Mouse (Mus musculus) adrenal gland, postnatal 4 days (tissue): ENCODE measurements at regions not wholly inside any gene's neighbourhood (a gene's known extent, or its start where the extent isn't known, plus 50 kb on each side); places are given as distances from the start of the nearest gene placed in this dataset.

Experiments
- DNase-seq, 2 experiments: peaks; one replicate each; pipeline ENCODE4 v3.0.0; 2021 to 2022; ENCODE audit warnings: low spot score in 2 of 2, mixed read lengths in 2 of 2

GRCm38 (mm10) chr3:128429706-128430105 lies 533.6 kb upstream of the Fam241a start:
- DNase-seq: no peak

DNA sequence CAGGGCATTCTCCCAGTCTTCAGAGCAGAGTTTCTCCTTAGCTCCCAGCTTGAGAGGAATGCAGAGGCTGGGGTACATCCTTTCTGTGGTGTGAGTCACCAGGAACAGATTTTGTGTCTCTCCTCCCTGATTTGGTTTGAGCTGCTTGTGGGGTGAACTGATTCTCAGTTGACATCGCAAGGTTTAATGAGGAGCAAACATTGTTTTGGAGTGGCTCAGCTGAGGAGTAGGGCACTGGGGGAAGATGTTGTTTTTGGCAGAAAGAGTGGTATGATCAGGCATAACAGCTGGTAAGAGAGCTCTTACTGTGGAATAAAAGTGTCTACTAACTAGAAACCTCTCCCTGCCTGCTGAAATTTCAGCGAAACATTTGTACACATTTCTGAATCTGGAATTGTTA lies 519.4 kb upstream of the Fam241a start:
- no peak for DNase-seq

GRCm38 (mm10) chr3:128413481-128413880 lies 517.4 kb upstream of the Fam241a start:
- DNase-seq: no peak

- DNase-seq: no peak
These were observed 516.0 kb upstream of the Fam241a start for GRCm38 (mm10) chr3:128412157-128412556.

GRCm38 (mm10) chr3:128394805-128395204 lies 498.7 kb upstream of the Fam241a start:
- no peak for DNase-seq

- no peak for DNase-seq
These were observed 484.5 kb upstream of the Fam241a start for GRCm38 (mm10) chr3:128380579-128380978.

GRCm38 (mm10) chr3:128369521-128370127 lies 473.5 kb upstream of the Fam241a start:
- DNase-seq: no peak

DNA sequence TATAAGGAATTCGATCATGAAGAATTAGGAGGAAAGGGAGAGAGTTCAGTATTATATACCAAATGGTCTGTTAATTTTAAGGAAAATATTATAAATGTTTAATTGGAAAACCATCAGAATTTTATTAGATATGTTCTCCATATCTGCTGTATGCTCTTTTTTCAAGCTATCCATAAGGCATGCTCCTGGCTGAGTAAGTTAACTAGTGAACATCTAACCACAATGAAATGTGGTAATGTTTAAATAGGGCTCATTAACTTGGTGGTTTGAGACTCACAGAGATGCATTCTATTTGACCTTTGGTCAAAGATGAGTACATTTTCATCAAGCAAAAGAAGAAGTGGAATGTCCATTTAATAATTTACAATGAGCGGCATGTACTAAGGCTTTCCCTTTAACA lies 466.2 kb upstream of the Fam241a start:
- no peak for DNase-seq

GRCm38 (mm10) chr3:128349123-128349522 lies 453.0 kb upstream of the Fam241a start:
- peak in 1 of 2 experiments; percentile 4 for DNase-seq

GRCm38 (mm10) chr3:128347782-128348574 lies 451.9 kb upstream of the Fam241a start:
- DNase-seq: no peak

GRCm38 (mm10) chr3:128337508-128337907 lies 441.4 kb upstream of the Fam241a start:
- DNase-seq: no peak

DNA sequence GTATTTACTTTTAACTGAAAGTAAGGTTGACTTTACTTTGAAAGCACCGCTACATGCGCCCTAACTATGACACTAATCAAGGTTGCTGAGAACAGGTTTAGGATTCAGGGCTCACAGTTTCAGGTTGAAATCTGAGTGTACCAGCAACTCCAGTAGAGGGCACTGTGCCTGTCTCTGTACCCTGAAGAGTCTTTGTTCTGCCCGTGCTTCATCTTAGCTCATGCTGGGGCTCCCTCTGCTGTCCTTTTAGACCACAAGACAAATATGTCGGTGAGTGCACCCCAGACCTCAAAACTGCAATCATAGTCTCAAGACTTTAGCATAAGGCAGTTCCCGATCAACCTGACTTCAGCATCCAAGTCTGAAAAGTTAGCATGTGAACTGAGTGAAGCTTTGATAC lies 440.9 kb upstream of the Fam241a start:
- DNase-seq: peak; percentile 16 to 35

GRCm38 (mm10) chr3:128327677-128328076 lies 431.6 kb upstream of the Fam241a start:
- DNase-seq: no peak

DNA sequence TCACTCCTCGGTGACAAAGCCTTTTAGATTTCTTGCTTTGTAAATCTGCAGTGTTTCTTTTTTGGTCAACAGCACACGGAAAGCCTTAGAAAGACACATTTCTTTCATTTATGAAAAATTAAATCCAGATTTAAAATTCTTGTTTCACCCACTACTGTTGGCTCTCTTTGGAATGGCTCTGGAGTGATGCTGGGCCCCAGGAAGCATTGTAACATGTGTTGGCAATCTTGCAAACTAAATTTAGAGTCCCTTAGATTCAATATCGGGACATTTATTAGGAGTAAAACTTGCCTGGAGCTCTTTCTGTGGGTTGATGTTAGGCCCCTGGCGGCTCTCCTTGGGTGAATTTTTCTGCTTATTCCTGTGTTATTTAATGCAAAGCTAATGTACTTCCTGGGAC lies 405.2 kb upstream of the Fam241a start:
- DNase-seq: no peak

DNA sequence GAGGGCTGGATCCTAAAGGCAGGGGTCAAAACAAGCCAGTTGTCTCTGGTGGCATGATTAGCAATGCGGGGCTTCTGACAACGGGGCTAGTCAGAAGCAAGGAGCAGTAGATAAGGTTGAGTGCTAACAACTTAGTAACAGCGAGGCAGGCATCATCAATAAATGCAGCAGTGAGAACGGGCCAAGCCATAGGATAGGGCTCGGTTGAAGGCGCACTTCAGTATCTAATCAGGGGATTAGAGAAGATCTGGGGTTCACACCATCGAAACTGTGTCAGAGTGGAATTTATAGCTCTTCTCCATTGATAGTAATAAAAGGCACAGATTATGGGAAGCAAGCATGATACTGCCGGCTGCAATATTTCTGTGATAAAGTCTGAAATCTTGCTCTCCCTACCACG lies 402.0 kb upstream of the Fam241a start:
- no peak for DNase-seq

DNA sequence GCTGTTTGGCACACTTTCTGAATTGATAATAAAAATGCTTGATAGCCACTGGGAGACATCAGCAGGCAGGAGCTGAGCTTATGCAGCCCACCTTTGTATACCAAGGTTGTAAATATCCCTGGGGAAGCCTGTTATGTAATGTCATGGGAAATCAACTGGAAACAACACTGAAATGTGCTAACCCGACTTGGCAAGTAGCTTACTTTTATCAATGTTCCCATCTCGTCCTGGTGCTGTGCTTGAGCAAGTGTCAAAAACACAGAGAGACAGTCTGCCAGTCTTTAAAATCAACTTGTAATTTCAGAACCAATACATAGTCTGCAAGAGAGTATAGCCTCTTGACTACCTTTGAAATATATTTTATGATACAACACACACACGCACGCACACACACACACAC lies 391.7 kb upstream of the Fam241a start:
- DNase-seq: no peak

DNA sequence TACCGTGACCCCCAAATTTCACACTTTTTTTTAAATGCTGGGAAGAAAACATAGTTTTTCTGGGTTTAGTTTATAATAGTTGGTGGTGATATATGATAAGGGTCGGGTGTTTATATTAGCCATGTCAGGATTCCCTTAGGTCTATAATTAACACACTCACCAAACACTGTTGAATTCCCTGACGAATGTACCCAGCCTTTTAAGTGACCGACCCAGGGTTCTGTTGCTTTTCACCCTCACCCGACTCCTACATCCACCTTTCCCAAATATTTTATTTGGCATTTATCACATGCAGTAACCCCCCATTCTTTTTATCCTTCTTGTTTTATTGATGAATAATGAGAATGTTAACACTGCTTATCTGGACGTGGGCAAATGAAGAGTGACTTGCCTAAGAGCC lies 389.1 kb upstream of the Fam241a start:
- no peak for DNase-seq

- no peak for DNase-seq
These were observed 384.5 kb upstream of the Fam241a start for GRCm38 (mm10) chr3:128280626-128281025.

DNA sequence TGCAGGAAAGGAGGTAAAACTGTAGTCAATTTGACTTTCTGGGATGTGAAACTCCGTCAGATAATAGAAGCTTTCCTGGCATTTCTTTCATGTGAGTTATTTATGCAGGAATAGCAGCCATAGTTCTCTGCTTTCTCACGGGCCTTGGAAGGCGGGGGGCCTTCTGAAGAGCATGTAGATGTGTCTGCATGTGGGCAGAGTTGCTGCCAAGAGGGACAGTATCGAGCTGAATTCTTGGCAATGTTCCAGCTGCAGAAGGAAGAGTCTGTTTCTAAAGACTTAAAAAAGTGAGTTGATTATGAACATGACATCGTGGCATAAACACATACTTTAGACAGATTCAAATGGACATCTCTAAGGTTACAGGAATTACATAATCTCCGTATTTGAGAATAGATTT lies 374.5 kb upstream of the Fam241a start:
- no peak for DNase-seq

DNA sequence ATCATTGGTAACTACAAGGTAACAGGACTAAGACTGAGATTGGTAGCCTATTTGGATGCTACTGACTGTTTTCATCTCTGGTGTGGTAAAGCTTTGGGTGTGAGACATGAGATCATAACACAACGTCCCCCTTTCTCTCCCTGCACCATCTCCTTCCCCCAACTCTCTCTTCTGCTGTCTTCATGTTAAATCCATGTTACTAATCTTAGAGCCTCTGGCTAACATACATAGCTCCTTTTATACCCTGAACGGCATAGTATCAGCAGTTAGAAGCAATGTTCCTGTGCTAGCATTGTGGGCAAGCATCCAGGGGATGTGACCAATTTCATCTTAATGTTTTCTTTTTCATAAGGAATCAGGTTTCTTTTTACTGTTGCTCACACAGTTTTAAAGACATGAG lies 365.1 kb upstream of the Fam241a start:
- DNase-seq: no peak

DNA sequence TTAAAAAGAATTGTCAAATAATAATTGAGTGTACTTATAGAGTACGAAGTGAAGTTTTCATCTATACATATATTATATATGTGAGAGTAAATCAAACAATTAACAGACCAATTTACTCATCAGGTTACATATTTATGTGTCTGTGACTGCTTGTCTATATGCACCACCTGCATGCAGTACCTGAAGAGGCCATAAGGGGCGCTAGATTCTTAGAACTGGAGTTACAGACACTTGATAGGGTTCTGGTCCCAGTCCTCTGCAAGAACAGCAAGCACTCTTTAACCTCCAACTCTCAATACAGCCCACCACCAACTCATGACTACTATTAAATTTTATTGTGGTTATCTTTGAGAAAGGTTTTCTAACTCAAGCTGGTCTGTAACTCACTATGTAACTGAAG lies 351.7 kb upstream of the Fam241a start:
- DNase-seq: no peak

- no peak for DNase-seq
These were observed 343.8 kb upstream of the Fam241a start for GRCm38 (mm10) chr3:128239813-128240421.

GRCm38 (mm10) chr3:128230390-128230789 lies 334.3 kb upstream of the Fam241a start:
- DNase-seq: no peak
